Mouse (Mus musculus) E14TG2a.4 (cell line): ENCODE measurements around the gene Syt17.

Experiments
- H3K27me3 ChIP-seq: 2 replicates; pipeline ENCODE4 v1.6.1; 2014; ENCODE audit warnings: low read length, control low read depth; ENCODE audit not compliant: insufficient read depth
- H3K36me3 ChIP-seq: 2 replicates; pipeline ENCODE4 v1.6.1; 2014; ENCODE audit warnings: low read length, control low read depth; ENCODE audit not compliant: insufficient read depth
- H3K4me1 ChIP-seq: replicated peaks from 2 replicates; pipeline ENCODE4 v1.6.1; 2014; ENCODE audit warnings: low read depth, low read length, control low read depth
- H3K4me3 ChIP-seq: replicated peaks from 2 replicates; pipeline ENCODE4 v1.5.1; 2014; ENCODE audit warnings: mild to moderate bottlenecking, low read length
- H3K9me3 ChIP-seq: 2 replicates; pipeline ENCODE4 v1.6.1; 2014; ENCODE audit warnings: low read length, control low read depth
- CTCF ChIP-seq: conservative IDR thresholded peaks from 2 replicates; pipeline ENCODE4 v1.5.1; 2014; ENCODE audit warnings: low read length
- NANOG ChIP-seq: IDR thresholded peaks from 2 replicates; pipeline ENCODE4 v1.6.1; 2014; ENCODE audit warnings: borderline replicate concordance, low read length, mixed read lengths
- POU5F1 ChIP-seq: IDR thresholded peaks from 2 replicates; pipeline ENCODE4 v1.6.1; 2014; ENCODE audit warnings: low read length, borderline replicate concordance

Gene Syt17

GRCm38 (mm10) chr7:118486917-118487316, 38.9 kb upstream of the Syt17 start:
- Histone ChIP-seq H3K4me3 (no peak overlapping the region), H3K9me3 (no peaks in the 10 kb centered on the region), H3K36me3 (no peaks in the 10 kb centered on the region), H3K27me3 (peaks cover 48% of the 10 kb centered on the region), H3K4me1 (peaks cover 24% of the 10 kb centered on the region)
- TF ChIP-seq NANOG, result no peak
- TF ChIP-seq POU5F1, result no peak
- no peak for TF ChIP-seq CTCF

GRCm38 (mm10) chr7:118483996-118484395, 36.0 kb upstream of the Syt17 start:
- Histone ChIP-seq H3K36me3 (no peaks in the 10 kb centered on the region), H3K9me3 (no peaks in the 10 kb centered on the region), H3K4me3 (no peak overlapping the region), H3K27me3 (peaks cover 19% of the 10 kb centered on the region), H3K4me1 (peaks cover 8% of the 10 kb centered on the region; the same call in 1 of the 2 replicates)
- no peak for TF ChIP-seq POU5F1
- TF ChIP-seq NANOG, result no peak
- no peak for TF ChIP-seq CTCF

GRCm38 (mm10) chr7:118482001-118482400, 34.0 kb upstream of the Syt17 start:
- Histone ChIP-seq H3K27me3 (peaks cover 4% of the 10 kb centered on the region; the same call in 1 of the 2 replicates), H3K4me1 (peaks cover 7% of the 10 kb centered on the region; the same call in 1 of the 2 replicates), H3K4me3 (no peak overlapping the region), H3K9me3 (no peaks in the 10 kb centered on the region), H3K36me3 (no peaks in the 10 kb centered on the region)
- TF ChIP-seq CTCF, result no peak
- TF ChIP-seq POU5F1, result no peak
- TF ChIP-seq NANOG, result no peak

GRCm38 (mm10) chr7:118481047-118481810, 33.2 kb upstream of the Syt17 start:
- Histone ChIP-seq H3K27me3 (peaks cover 4% of the 10 kb centered on the region; the same call in 1 of the 2 replicates), H3K4me3 (no peak overlapping the region), H3K4me1 (no peaks in the 10 kb centered on the region), H3K36me3 (no peaks in the 10 kb centered on the region), H3K9me3 (no peaks in the 10 kb centered on the region)
- no peak for TF ChIP-seq CTCF
- TF ChIP-seq POU5F1, result no peak
- TF ChIP-seq NANOG, result no peak

GRCm38 (mm10) chr7:118480160-118480709, 32.2 kb upstream of the Syt17 start:
- TF ChIP-seq POU5F1 (no peak), CTCF (no peak), NANOG (no peak)
- H3K4me3 ChIP-seq, result no peak overlapping the region
- H3K36me3 ChIP-seq, result no peaks in the 10 kb centered on the region

GRCm38 (mm10) chr7:118478835-118479312, 30.9 kb upstream of the Syt17 start:
- Histone ChIP-seq H3K4me1 (no peaks in the 10 kb centered on the region), H3K27me3 (0 out of 2 replicates have a peak, but pooled peaks cover 4% of the 10 kb centered on the region), H3K36me3 (no peaks in the 10 kb centered on the region), H3K9me3 (peaks cover 13% of the 10 kb centered on the region), H3K4me3 (no peak overlapping the region)
- TF ChIP-seq NANOG, result no peak
- TF ChIP-seq CTCF, result no peak
- no peak for TF ChIP-seq POU5F1

More at GRCm38 (mm10) chr7:118480160-118480709, 32.2 kb upstream of the Syt17 start:
- H3K9me3 ChIP-seq, result peaks cover 3% of the 10 kb centered on the region
- H3K27me3 ChIP-seq, result peaks cover 4% of the 10 kb centered on the region; the same call in 1 of the 2 replicates
- H3K4me1 ChIP-seq, result no peaks in the 10 kb centered on the region

GRCm38 (mm10) chr7:118476428-118476827, 28.4 kb upstream of the Syt17 start:
- H3K9me3 ChIP-seq, result peaks cover 16% of the 10 kb centered on the region
- no peaks in the 10 kb centered on the region for H3K27me3 ChIP-seq
- no peaks in the 10 kb centered on the region for H3K36me3 ChIP-seq
- H3K4me3 ChIP-seq, result no peak overlapping the region
- H3K4me1 ChIP-seq, result no peaks in the 10 kb centered on the region
- no peak for TF ChIP-seq CTCF
- TF ChIP-seq POU5F1, result no peak
- no peak for TF ChIP-seq NANOG

GRCm38 (mm10) chr7:118475008-118475705, 27.1 kb upstream of the Syt17 start:
- Histone ChIP-seq H3K4me3 (no peak overlapping the region), H3K36me3 (no peaks in the 10 kb centered on the region), H3K9me3 (peaks cover 16% of the 10 kb centered on the region), H3K4me1 (no peaks in the 10 kb centered on the region), H3K27me3 (no peaks in the 10 kb centered on the region)
- no peak for TF ChIP-seq NANOG
- TF ChIP-seq POU5F1, result no peak
- no peak for TF ChIP-seq CTCF
